Mouse (Mus musculus): ENCODE results near the gene Slc11a1.

Gene Slc11a1

GRCm38 (mm10) chr1:74408589-74409504 is 33.9 kb downstream of the Slc11a1 start, which contains the start of gene Vil1:
TSS of gene Vil1 (plus strand) at chr1:74409376.
- DNase-seq (ENCODE audit: low read depth, low spot score), result no peak

- no peak for DNase-seq (ENCODE audit: low read depth, low spot score)
Observed at GRCm38 (mm10) chr1:74411753-74412325, 36.8 kb downstream of the Slc11a1 start.

- DNase-seq (ENCODE audit: low read depth, low spot score), result no peak
Observed at GRCm38 (mm10) chr1:74412711-74413110, 37.7 kb downstream of the Slc11a1 start.

GRCm38 (mm10) chr1:74415143-74415542 is 40.1 kb downstream of the Slc11a1 start:
- peak; percentile 15 for DNase-seq (ENCODE audit: low read depth, low spot score)

- no peak for DNase-seq (ENCODE audit: low read depth, low spot score)
Observed at GRCm38 (mm10) chr1:74418747-74419439, 43.9 kb downstream of the Slc11a1 start.

- DNase-seq (ENCODE audit: low read depth, low spot score), result no peak
Observed at GRCm38 (mm10) chr1:74419440-74419794, 44.4 kb downstream of the Slc11a1 start.

- no peak for DNase-seq (ENCODE audit: low read depth, low spot score)
Observed at GRCm38 (mm10) chr1:74423147-74423546, 48.2 kb downstream of the Slc11a1 start.

- DNase-seq (ENCODE audit: low read depth, low spot score), result no peak
Observed at GRCm38 (mm10) chr1:74425845-74426244, 50.9 kb downstream of the Slc11a1 start.

GRCm38 (mm10) chr1:74433220-74433619 is 58.2 kb downstream of the Slc11a1 start:
- no peak for DNase-seq (ENCODE audit: low read depth, low spot score)

- peak; percentile 14 for DNase-seq (ENCODE audit: low read depth, low spot score)
Observed at GRCm38 (mm10) chr1:74434596-74434995, 59.6 kb downstream of the Slc11a1 start.

- no peak for DNase-seq (ENCODE audit: low read depth, low spot score)
Observed at GRCm38 (mm10) chr1:74435563-74435962, 60.6 kb downstream of the Slc11a1 start.
